ENCODE assay signal across 31 mouse cellular contexts in the genomic region with DNA sequence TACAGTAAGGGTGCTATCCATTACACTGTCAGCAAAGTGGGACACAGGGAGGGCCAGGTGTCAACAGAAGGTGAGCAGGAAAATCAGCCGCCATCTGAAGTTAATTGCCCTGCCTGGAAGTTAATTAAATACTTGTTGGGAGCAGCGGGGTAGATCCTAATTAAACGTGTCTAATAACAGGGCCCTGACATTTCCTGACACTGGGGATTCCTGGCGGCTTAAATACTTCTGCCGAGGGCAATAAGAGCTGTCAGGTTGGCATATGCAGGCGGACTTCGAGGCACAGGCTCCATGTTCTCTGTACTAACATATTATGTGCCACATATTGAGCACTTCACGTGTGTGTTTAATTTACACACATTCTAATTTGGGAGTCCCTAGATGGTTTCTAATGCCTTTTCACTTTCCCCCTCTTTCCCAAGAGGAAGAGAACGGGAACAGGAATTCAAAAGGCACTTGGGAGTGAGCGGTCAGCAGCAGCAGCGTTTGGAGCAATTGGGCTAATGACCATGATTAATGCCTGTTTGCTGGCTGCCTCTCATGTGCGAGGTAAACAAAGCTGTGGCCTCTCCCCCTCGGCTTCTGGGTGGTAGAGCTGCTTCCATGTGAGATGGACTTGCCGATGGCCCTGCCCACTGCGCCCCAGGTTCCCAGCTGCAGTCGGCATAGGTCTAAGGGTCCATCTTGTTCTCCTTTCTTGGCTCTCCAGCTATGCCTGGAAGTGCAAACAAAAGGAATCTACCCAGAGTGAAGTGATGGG. TPM values are rescaled to one million over a fixed set of nuclear protein-coding genes. Genes with fewer than 3 reads are reported as not detected.
DNase-seq lines count a peak whose midpoint lies in the region; ATAC-seq lines count a peak whose summit lies in the region.
"Had no signal": no experiment of that assay in that cellular context is flagged by ENCODE, and none has a peak within 500 bp of the region (broad histone marks: within the 10 kb centered on the region; RNA-seq: fewer than 3 reads in every experiment).

No protein-coding gene starts in this region.

- peaks cover 17% of the 10 kb centered on the region for H3K4me1 ChIP-seq in hindbrain, embryonic 14.5 days (replicated peaks; ENCODE audit: control insufficient read depth, insufficient read depth, low read length)
- peaks cover 16% of the 10 kb centered on the region for H3K4me1 ChIP-seq in hindbrain, embryonic 10.5 days (replicated peaks)
- H3K4me1 ChIP-seq in limb, embryonic 10.5 days = peaks cover 29% of the 10 kb centered on the region
- H3K4me1 ChIP-seq: embryonic facial prominence, embryonic 13.5 days; heart, embryonic 15.5 days; intestine, embryonic 15.5 days; liver, embryonic 12.5 days had no signal

- H3K27me3 ChIP-seq in hindbrain, embryonic 14.5 days (ENCODE audit: control insufficient read depth, insufficient read depth, low read length) = peaks cover 57% of the 10 kb centered on the region
- H3K27me3 ChIP-seq in hindbrain, embryonic 10.5 days (ENCODE audit: insufficient read depth, poor library complexity, severe bottlenecking) = peaks cover 82% of the 10 kb centered on the region
- H3K27me3 ChIP-seq in limb, embryonic 10.5 days (ENCODE audit: low read depth, poor library complexity, severe bottlenecking) = peaks cover 72% of the 10 kb centered on the region

- H3K9me3 ChIP-seq in hindbrain, embryonic 14.5 days (ENCODE audit: control insufficient read depth, low read length) = 0 out of 2 replicates have a peak, but pooled peaks cover 5% of the 10 kb centered on the region
- peaks cover 4% of the 10 kb centered on the region; the same call in 1 of the 2 replicates for H3K9me3 ChIP-seq in hindbrain, embryonic 10.5 days
- no peaks in the 10 kb centered on the region for H3K9me3 ChIP-seq in limb, embryonic 10.5 days (replicated peaks)
- H3K9me3 ChIP-seq: embryonic facial prominence, embryonic 13.5 days; heart, embryonic 15.5 days; intestine, embryonic 15.5 days; liver, embryonic 12.5 days had no signal

- 32% methylated on average over 16 of the region's 16 CpGs for WGBS in hindbrain, embryonic 14.5 days
- WGBS in hindbrain, embryonic 10.5 days = 63% methylated on average over 16 of the region's 16 CpGs
- WGBS in limb, embryonic 10.5 days = 13% methylated on average over 16 of the region's 16 CpGs

- H3K36me3 ChIP-seq in hindbrain, embryonic 14.5 days (replicated peaks; ENCODE audit: control insufficient read depth, insufficient read depth) = no peaks in the 10 kb centered on the region
- no peaks in the 10 kb centered on the region for H3K36me3 ChIP-seq in hindbrain, embryonic 10.5 days
- no peaks in the 10 kb centered on the region for H3K36me3 ChIP-seq in limb, embryonic 10.5 days
- H3K36me3 ChIP-seq: embryonic facial prominence, embryonic 13.5 days; heart, embryonic 15.5 days; intestine, embryonic 15.5 days; limb, embryonic 13.5 days; liver, embryonic 12.5 days; neural tube, embryonic 12.5 days had no signal

- H3K4me3 ChIP-seq in hindbrain, embryonic 14.5 days (replicated peaks; ENCODE audit: low read length) = no peak overlapping the region
- H3K4me3 ChIP-seq in hindbrain, embryonic 10.5 days = no peak overlapping the region
- peak overlapping the region; percentile 28 for H3K4me3 ChIP-seq in limb, embryonic 10.5 days
- H3K4me3 ChIP-seq: embryonic facial prominence, embryonic 13.5 days; gastrocnemius, adult 2 months; heart, embryonic 15.5 days; intestine, embryonic 15.5 days; limb, embryonic 13.5 days; liver, embryonic 12.5 days; neural tube, embryonic 12.5 days had no signal

- no peak overlapping the region for H3K9ac ChIP-seq in hindbrain, embryonic 14.5 days
- H3K9ac ChIP-seq: embryonic facial prominence, embryonic 13.5 days; heart, embryonic 15.5 days; intestine, embryonic 15.5 days; limb, embryonic 13.5 days; liver, embryonic 12.5 days; neural tube, embryonic 12.5 days had no signal

- ATAC-seq in hindbrain, embryonic 14.5 days (ENCODE audit: low FRiP score) = peak; percentile 25; the same call in 1 of the 2 replicates
- ATAC-seq: intestine, embryonic 15.5 days; liver, embryonic 12.5 days had no signal

- DNase-seq in hindbrain, embryonic 14.5 days (ENCODE audit: low spot score) = no peak
- no peak for DNase-seq in hindbrain, embryonic 10.5 days (ENCODE audit: low spot score)
- DNase-seq in lung, postnatal 10 days = peak; percentile 19
- DNase-seq in lung, postnatal 36 days = no peak
- DNase-seq in limb, embryonic 10.5 days (ENCODE audit: low spot score) = peak; percentile 56
- peak; percentile 52 for DNase-seq in retina, postnatal 1 day
- no peak for DNase-seq in gastrocnemius, adult 8-10 months (ENCODE audit: low spot score in 2 of 2)
- DNase-seq: adrenal gland, adult 8-10 months; cerebellum, adult 18-20 months; cerebellum, postnatal 25 days; gastrocnemius, adult 2 months; heart, postnatal 4 days; lung, adult 18-20 months; midbrain, embryonic 14.5 days; thymus, adult 2 months; thymus, postnatal 4 days had no signal

- H3K4me2 ChIP-seq in hindbrain, embryonic 14.5 days (replicated peaks) = no peak overlapping the region
- H3K4me2 ChIP-seq: embryonic facial prominence, embryonic 13.5 days; heart, embryonic 15.5 days; intestine, embryonic 15.5 days; limb, embryonic 13.5 days; liver, embryonic 12.5 days; neural tube, embryonic 12.5 days had no signal

- H3K27ac ChIP-seq in hindbrain, embryonic 14.5 days = no peak overlapping the region
- H3K27ac ChIP-seq in hindbrain, embryonic 10.5 days = no peak overlapping the region
- peak overlapping the region; percentile 61; the same call in 1 of the 2 replicates for H3K27ac ChIP-seq in limb, embryonic 10.5 days
- H3K27ac ChIP-seq: embryonic facial prominence, embryonic 13.5 days; gastrocnemius, adult 2 months; heart, embryonic 15.5 days; intestine, embryonic 15.5 days; limb, embryonic 13.5 days; liver, embryonic 12.5 days; neural tube, embryonic 12.5 days; stomach, postnatal 0 days had no signal

RNA-seq across cellular contexts. Expression of gene A230072I06Rik, which starts 34.5 kb away (rescaled TPM):
- polyA plus RNA-seq in hindbrain, embryonic 14.5 days (2014; fragmentation: Nextera tagmentation; extraction: Ambion mirVana) = not detected in 2 replicates
- polyA plus RNA-seq in hindbrain, embryonic 10.5 days (2016; fragmentation: Nextera tagmentation; extraction: Ambion mirVana) = not detected in 2 replicates
- not detected in 2 replicates for polyA plus RNA-seq in limb, embryonic 10.5 days (2016; fragmentation: Nextera tagmentation; extraction: Ambion mirVana)
- not detected for total RNA-seq in gastrocnemius, adult 8-10 months (2022)
- total RNA-seq: adrenal gland, adult 8-10 months; gastrocnemius, adult 2 months; heart, postnatal 4 days; layer of hippocampus, adult 18-20 months; left cerebral cortex, adult 8-10 months; megakaryocyte-erythroid progenitor cell, adult 5-6 weeks; MEL had no signal
- polyA plus RNA-seq: C2C12; embryonic facial prominence, embryonic 13.5 days; gonadal fat pad, adult 2 months; heart, embryonic 15.5 days; intestine, embryonic 15.5 days; kidney, embryonic 16.5 days; limb, embryonic 13.5 days; liver, embryonic 12.5 days; midbrain, embryonic 14.5 days; neural tube, embryonic 12.5 days; small intestine, adult 2 months; stomach, postnatal 0 days; thymus, adult 2 months had no signal

Comparison
In these comparisons a context has a peak if more than half of its experiments do, and no peak if none do; other contexts are left out.
1. DNase-seq: peak in lung, postnatal 10 days (single experiment), limb, embryonic 10.5 days (single experiment) and retina, postnatal 1 day (single experiment); none in hindbrain, embryonic 14.5 days (single experiment), hindbrain, embryonic 10.5 days (single experiment), lung, postnatal 36 days (single experiment) and gastrocnemius, adult 8-10 months (0 of 2).